Mouse (Mus musculus): ENCODE measurements around the gene 1700067K01Rik. TPM values are rescaled to one million over a fixed set of nuclear protein-coding genes. Genes with fewer than 3 reads are reported as not detected.
A peak's percentile ranks its signal among the peaks of the same experiment; 100 is the strongest.

Gene 1700067K01Rik
- polyA plus RNA-seq, 1 experiment from 2014 or later: 0.52 TPM

DNA sequence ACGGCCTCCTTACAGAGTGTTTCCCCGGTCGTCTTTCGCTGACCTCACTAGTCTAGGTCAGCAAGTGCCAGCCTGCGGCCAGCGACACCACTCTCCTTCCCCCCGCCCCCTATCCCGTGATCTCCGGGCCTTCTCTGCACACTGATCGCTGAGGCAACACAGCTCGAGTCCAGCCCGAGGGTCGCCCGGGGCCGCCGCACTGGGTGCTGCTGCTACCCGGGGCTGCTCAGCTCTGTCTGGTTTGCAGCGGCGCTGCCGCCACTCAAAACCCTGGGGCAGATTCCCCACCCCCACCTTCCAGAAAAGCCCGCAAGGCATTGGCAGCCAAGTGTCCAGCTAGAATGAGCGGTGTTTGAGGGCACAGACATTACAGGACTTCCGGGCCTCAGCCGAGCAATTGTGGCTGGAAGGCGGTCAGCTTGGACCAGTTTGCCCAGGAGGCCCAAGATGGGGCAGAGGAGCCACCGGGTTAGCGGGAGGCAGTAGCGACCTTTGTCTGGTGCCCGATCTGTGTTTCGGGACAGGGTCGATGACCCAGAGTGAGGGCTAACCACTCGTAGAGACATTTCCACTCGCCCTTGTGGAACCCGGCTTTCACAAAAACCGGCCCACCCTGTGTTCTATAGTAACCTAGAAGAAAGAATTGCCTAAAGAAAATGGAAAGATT is 11.3 kb downstream of the 1700067K01Rik start:
- peaks cover 42% of the 10 kb centered on the region for H3K27me3 ChIP-seq (ENCODE audit: control insufficient read depth, insufficient read depth, low read length)
- H3K27ac ChIP-seq (ENCODE audit: low read depth, low read length): no peak overlapping the region
- peak overlapping the region; percentile 97 for H3K4me2 ChIP-seq
- H3K9me3 ChIP-seq (replicated peaks; ENCODE audit: control insufficient read depth, low read length): no peaks in the 10 kb centered on the region
- no peaks in the 10 kb centered on the region for H3K36me3 ChIP-seq (ENCODE audit: control insufficient read depth, insufficient read depth, low read length)
- WGBS (ENCODE audit: insufficient replicate concordance): 11% methylated on average over 35 of the region's 35 CpGs
- no peak overlapping the region for H3K9ac ChIP-seq (ENCODE audit: low read depth, low read length)
- H3K4me3 ChIP-seq (ENCODE audit: low read depth, low read length): peak overlapping the region; percentile 53
- peaks cover 19% of the 10 kb centered on the region for H3K4me1 ChIP-seq (ENCODE audit: control insufficient read depth, insufficient read depth, low read length)
- ATAC-seq (replicated peaks; ENCODE audit: insufficient number of reproducible peaks, low FRiP score, low TSS enrichment): 0 out of 2 replicates have a peak, but pooled peaks have one; percentile 36

DNA sequence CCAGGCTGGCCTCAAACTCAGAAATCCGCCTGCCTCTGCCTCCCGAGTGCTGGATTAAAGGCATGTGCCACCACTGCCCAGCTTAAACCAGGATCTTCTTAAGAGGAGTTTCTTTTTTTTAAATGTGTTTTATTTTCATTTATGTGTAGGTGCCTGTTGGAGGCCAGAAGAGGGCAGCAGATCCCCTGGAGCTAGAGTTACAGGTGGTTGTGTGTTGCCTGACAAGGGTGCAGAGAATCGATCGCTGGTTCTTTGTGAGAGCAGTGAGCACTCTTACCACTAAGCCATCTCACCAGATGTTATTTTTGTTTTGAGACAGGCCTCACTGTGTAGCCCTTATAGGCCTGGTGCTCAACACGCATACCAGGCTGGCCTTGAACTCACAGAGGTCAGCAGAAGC is 14.5 kb downstream of the 1700067K01Rik start:
- H3K4me3 ChIP-seq (ENCODE audit: low read depth, low read length): no peak overlapping the region
- no peak for ATAC-seq (replicated peaks; ENCODE audit: insufficient number of reproducible peaks, low FRiP score, low TSS enrichment)
- H3K9ac ChIP-seq (ENCODE audit: low read depth, low read length): no peak overlapping the region
- no peak overlapping the region for H3K4me2 ChIP-seq
- H3K36me3 ChIP-seq (ENCODE audit: control insufficient read depth, insufficient read depth, low read length): no peaks in the 10 kb centered on the region
- WGBS (ENCODE audit: insufficient replicate concordance): 91% methylated on average over 5 of the region's 5 CpGs
- peaks cover 15% of the 10 kb centered on the region for H3K4me1 ChIP-seq (ENCODE audit: control insufficient read depth, insufficient read depth, low read length)
- no peaks in the 10 kb centered on the region for H3K9me3 ChIP-seq (replicated peaks; ENCODE audit: control insufficient read depth, low read length)
- H3K27me3 ChIP-seq (ENCODE audit: control insufficient read depth, insufficient read depth, low read length): peaks cover 30% of the 10 kb centered on the region
- H3K27ac ChIP-seq (ENCODE audit: low read depth, low read length): no peak overlapping the region

DNA sequence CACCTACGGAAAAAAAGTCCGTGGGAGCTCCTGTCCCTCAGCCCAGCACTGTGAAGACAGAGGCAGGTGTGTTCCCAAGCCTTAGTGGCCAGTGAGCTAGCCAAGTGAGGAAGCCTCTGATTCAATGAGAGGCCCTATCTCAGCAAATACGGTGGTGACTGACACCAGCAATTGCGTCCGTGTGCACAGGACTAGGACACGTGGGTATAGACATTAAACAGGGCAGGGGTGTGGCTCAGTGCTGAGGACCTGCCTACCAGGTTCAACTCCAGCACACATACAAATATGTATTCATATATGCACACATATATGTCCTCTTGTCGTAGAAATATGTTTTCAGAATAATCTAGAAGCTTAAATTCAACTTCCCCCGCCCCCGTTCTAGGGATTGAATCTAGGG is 18.4 kb downstream of the 1700067K01Rik start:
- H3K4me3 ChIP-seq (ENCODE audit: low read depth, low read length): no peak overlapping the region
- H3K27ac ChIP-seq (ENCODE audit: low read depth, low read length): no peak overlapping the region
- peaks cover 23% of the 10 kb centered on the region for H3K4me1 ChIP-seq (ENCODE audit: control insufficient read depth, insufficient read depth, low read length)
- no peak overlapping the region for H3K4me2 ChIP-seq
- no peaks in the 10 kb centered on the region for H3K36me3 ChIP-seq (ENCODE audit: control insufficient read depth, insufficient read depth, low read length)
- no peak for ATAC-seq (replicated peaks; ENCODE audit: insufficient number of reproducible peaks, low FRiP score, low TSS enrichment)
- H3K9me3 ChIP-seq (replicated peaks; ENCODE audit: control insufficient read depth, low read length): no peaks in the 10 kb centered on the region
- H3K9ac ChIP-seq (ENCODE audit: low read depth, low read length): no peak overlapping the region
- H3K27me3 ChIP-seq (ENCODE audit: control insufficient read depth, insufficient read depth, low read length): peaks cover 10% of the 10 kb centered on the region; the same call in 1 of the 2 replicates
- whole genome bisulfite sequencing (ENCODE audit: insufficient replicate concordance): 80% methylated on average over 9 of the region's 9 CpGs

DNA sequence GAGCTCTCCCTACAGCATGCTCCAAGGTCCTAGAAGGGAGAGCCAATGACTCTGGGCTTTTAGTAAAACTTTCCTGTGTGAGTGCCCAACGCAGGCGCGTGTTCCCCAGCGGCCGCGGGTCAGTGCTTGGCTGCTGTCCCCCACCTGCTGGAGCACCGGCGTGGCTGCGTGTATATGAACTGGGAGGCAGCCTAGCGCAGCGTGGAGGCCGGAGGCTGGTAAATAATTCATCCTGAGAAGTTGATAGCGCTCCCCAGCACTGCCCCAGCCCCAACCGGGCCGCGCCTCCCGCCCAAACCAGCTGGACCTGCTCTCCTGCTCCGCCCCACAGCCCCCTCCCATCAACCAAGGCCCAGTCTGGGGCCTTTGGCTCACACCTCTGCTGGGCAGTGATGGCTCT is 19.8 kb downstream of the 1700067K01Rik start, which contains the start of gene Palm3:
TSS of gene Palm3 (plus strand) at position 376 of the 400 bp plus-strand sequence.
- 9% methylated on average over 18 of the region's 18 CpGs for WGBS (ENCODE audit: insufficient replicate concordance)
- Histone ChIP-seq H3K9ac (ENCODE audit: low read depth, low read length) (peak within 1 kb of the TSS; percentile 24; the same call in 1 of the 2 replicates), H3K27ac (ENCODE audit: low read depth, low read length) (no peak within 1 kb of the TSS), H3K36me3 (ENCODE audit: control insufficient read depth, insufficient read depth, low read length) (no peaks in the 10 kb centered on the region), H3K4me2 (peak within 1 kb of the TSS; percentile 44), H3K4me3 (ENCODE audit: low read depth, low read length) (no peak within 1 kb of the TSS), H3K9me3 (replicated peaks; ENCODE audit: control insufficient read depth, low read length) (no peaks in the 10 kb centered on the region), H3K4me1 (ENCODE audit: control insufficient read depth, insufficient read depth, low read length) (peaks cover 26% of the 10 kb centered on the region), H3K27me3 (ENCODE audit: control insufficient read depth, insufficient read depth, low read length) (peaks cover 20% of the 10 kb centered on the region)
- ATAC-seq (replicated peaks; ENCODE audit: insufficient number of reproducible peaks, low FRiP score, low TSS enrichment): no peak; the same call in 1 of the 2 replicates

DNA sequence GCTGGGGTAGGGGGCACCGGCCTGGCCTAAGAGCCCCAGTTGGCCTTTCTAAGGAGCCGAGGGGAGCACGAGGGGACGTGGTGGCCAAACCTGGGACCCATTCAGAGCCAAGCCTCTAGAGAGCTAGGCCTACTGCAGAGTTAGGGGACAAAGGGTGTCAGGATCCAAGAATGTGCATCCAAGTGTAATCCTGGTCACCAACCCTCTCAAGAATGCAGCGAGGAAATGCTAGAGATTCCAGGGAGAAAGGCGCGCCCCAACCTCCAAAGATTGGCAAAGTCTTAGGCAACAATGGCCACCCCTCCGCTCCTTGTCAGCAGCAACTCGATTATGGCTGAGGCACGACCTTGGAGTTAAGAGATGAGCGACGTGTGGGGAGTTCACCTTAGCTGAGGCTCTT is 20.3 kb downstream of the 1700067K01Rik start:
- H3K27ac ChIP-seq (ENCODE audit: low read depth, low read length): no peak overlapping the region
- peaks cover 28% of the 10 kb centered on the region for H3K4me1 ChIP-seq (ENCODE audit: control insufficient read depth, insufficient read depth, low read length)
- H3K9me3 ChIP-seq (replicated peaks; ENCODE audit: control insufficient read depth, low read length): no peaks in the 10 kb centered on the region
- H3K4me2 ChIP-seq: peak overlapping the region; percentile 44
- H3K9ac ChIP-seq (ENCODE audit: low read depth, low read length): no peak overlapping the region; the same call in 1 of the 2 replicates
- H3K4me3 ChIP-seq (ENCODE audit: low read depth, low read length): no peak overlapping the region
- WGBS (ENCODE audit: insufficient replicate concordance): 36% methylated on average over 12 of the region's 12 CpGs
- no peaks in the 10 kb centered on the region for H3K36me3 ChIP-seq (ENCODE audit: control insufficient read depth, insufficient read depth, low read length)
- no peak for ATAC-seq (replicated peaks; ENCODE audit: insufficient number of reproducible peaks, low FRiP score, low TSS enrichment)
- H3K27me3 ChIP-seq (ENCODE audit: control insufficient read depth, insufficient read depth, low read length): peaks cover 25% of the 10 kb centered on the region

DNA sequence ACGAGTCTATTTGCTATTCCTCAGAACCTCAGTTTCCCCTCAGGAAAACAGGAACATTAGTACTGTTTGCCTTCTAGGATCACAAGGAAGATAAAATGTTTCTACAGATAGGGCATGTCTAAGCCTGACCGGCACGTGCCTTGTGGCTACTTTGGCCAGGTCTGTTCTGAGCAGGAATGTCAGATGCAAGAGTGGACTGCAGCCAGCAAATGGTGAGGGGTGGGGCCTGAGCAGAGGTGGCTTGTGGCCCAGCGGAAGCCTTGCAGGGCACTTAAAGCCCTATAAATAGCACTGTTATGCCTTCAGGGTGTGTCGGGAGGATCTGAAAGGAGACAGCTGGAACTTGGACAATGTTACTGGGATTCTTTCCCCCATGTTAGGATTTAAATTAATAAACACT is 21.8 kb downstream of the 1700067K01Rik start:
- no peak for ATAC-seq (replicated peaks; ENCODE audit: insufficient number of reproducible peaks, low FRiP score, low TSS enrichment)
- no peak overlapping the region for H3K4me3 ChIP-seq (ENCODE audit: low read depth, low read length)
- 13% methylated on average over 5 of the region's 5 CpGs for WGBS (ENCODE audit: insufficient replicate concordance)
- peak overlapping the region; percentile 37 for H3K4me2 ChIP-seq
- peaks cover 35% of the 10 kb centered on the region for H3K27me3 ChIP-seq (ENCODE audit: control insufficient read depth, insufficient read depth, low read length)
- no peaks in the 10 kb centered on the region for H3K36me3 ChIP-seq (ENCODE audit: control insufficient read depth, insufficient read depth, low read length)
- H3K27ac ChIP-seq (ENCODE audit: low read depth, low read length): peak overlapping the region; percentile 69
- no peaks in the 10 kb centered on the region for H3K9me3 ChIP-seq (replicated peaks; ENCODE audit: control insufficient read depth, low read length)
- no peak overlapping the region for H3K9ac ChIP-seq (ENCODE audit: low read depth, low read length)
- H3K4me1 ChIP-seq (ENCODE audit: control insufficient read depth, insufficient read depth, low read length): peaks cover 28% of the 10 kb centered on the region

DNA sequence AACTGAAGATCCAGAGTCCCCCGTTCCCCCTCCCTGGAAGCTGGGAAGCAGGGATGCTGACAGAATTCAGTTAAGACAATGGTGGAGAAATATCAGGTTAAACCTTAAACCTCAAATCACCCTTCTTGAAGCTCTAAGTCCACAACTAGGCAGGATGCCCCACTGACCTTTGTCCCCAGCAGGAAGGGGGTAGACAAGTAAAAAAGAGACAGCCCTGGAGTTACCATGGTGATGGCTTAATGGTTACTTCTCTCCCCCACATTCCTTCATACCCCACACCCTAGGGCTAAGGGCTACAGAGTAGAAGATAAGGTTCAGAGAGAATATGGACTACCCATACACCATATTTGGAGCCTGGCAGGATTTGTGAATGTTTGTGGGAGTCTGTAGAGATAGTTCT is 22.3 kb downstream of the 1700067K01Rik start:
- Histone ChIP-seq H3K27me3 (ENCODE audit: control insufficient read depth, insufficient read depth, low read length) (peaks cover 40% of the 10 kb centered on the region), H3K9me3 (replicated peaks; ENCODE audit: control insufficient read depth, low read length) (no peaks in the 10 kb centered on the region), H3K4me1 (ENCODE audit: control insufficient read depth, insufficient read depth, low read length) (peaks cover 28% of the 10 kb centered on the region), H3K27ac (ENCODE audit: low read depth, low read length) (peak overlapping the region; percentile 69), H3K4me2 (peak overlapping the region; percentile 37), H3K9ac (ENCODE audit: low read depth, low read length) (no peak overlapping the region), H3K36me3 (ENCODE audit: control insufficient read depth, insufficient read depth, low read length) (no peaks in the 10 kb centered on the region), H3K4me3 (ENCODE audit: low read depth, low read length) (no peak overlapping the region)
- no peak for ATAC-seq (replicated peaks; ENCODE audit: insufficient number of reproducible peaks, low FRiP score, low TSS enrichment)
- 13% methylated on average over 1 of the region's 1 CpGs for WGBS (ENCODE audit: insufficient replicate concordance)

DNA sequence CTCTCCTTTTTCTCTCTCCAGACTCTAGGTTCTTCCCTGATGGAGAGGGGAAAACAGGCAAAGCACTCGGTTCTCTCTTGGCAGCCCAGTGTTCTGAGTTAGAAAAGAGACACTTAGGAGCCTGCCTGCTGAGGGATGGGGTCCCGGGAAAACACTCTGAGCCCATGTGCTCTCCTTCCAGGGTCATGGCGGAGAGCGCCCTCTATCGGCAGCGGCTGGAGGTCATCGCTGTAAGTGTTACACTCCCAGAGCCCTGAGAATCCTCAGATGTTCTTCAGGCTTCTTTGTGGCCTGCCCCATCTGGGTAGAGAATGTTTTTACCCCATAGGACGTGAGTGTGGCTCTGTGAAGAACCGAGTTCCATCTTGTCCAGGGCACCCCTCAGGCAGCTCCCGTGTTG is 22.9 kb downstream of the 1700067K01Rik start:
- Histone ChIP-seq H3K27me3 (ENCODE audit: control insufficient read depth, insufficient read depth, low read length) (peaks cover 45% of the 10 kb centered on the region), H3K9ac (ENCODE audit: low read depth, low read length) (no peak overlapping the region), H3K4me3 (ENCODE audit: low read depth, low read length) (no peak overlapping the region), H3K4me2 (no peak overlapping the region), H3K36me3 (ENCODE audit: control insufficient read depth, insufficient read depth, low read length) (no peaks in the 10 kb centered on the region), H3K27ac (ENCODE audit: low read depth, low read length) (no peak overlapping the region), H3K9me3 (replicated peaks; ENCODE audit: control insufficient read depth, low read length) (no peaks in the 10 kb centered on the region), H3K4me1 (ENCODE audit: control insufficient read depth, insufficient read depth, low read length) (peaks cover 28% of the 10 kb centered on the region)
- ATAC-seq (replicated peaks; ENCODE audit: insufficient number of reproducible peaks, low FRiP score, low TSS enrichment): no peak
- 10% methylated on average over 10 of the region's 10 CpGs for WGBS (ENCODE audit: insufficient replicate concordance)

DNA sequence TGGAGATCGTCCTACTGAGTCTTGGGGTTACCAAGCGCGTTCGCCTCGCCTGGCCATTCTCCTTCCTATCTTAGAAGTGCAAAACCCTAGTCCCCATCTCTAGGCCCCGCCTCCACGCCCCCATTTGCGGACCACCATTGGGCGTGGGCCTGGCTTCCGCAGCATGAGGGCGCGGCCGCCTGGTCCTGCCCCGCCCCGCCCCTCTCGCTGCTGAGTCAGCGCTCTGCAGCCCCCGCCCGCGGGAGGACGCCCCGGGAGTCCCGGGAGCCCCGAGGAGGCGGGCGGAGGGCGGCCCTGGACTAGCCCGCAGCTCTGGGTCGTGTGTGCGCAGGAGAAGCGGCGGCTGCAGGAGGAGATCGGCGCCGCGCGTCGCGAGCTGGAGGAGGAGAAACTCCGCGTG is 24.6 kb downstream of the 1700067K01Rik start:
- no peak overlapping the region for H3K27ac ChIP-seq (ENCODE audit: low read depth, low read length)

More for the DNA sequence above, 24.6 kb downstream of the 1700067K01Rik start:
- Histone ChIP-seq H3K36me3 (ENCODE audit: control insufficient read depth, insufficient read depth, low read length) (no peaks in the 10 kb centered on the region), H3K4me1 (ENCODE audit: control insufficient read depth, insufficient read depth, low read length) (peaks cover 28% of the 10 kb centered on the region), H3K4me2 (peak overlapping the region; percentile 89), H3K4me3 (ENCODE audit: low read depth, low read length) (peak overlapping the region; percentile 48), H3K27me3 (ENCODE audit: control insufficient read depth, insufficient read depth, low read length) (peaks cover 45% of the 10 kb centered on the region), H3K9me3 (replicated peaks; ENCODE audit: control insufficient read depth, low read length) (no peaks in the 10 kb centered on the region), H3K9ac (ENCODE audit: low read depth, low read length) (peak overlapping the region; percentile 29; the same call in 1 of the 2 replicates)
- 0 out of 2 replicates have a peak, but pooled peaks have one; percentile 19 for ATAC-seq (replicated peaks; ENCODE audit: insufficient number of reproducible peaks, low FRiP score, low TSS enrichment)
- under 1% methylated on average over 41 of the region's 41 CpGs for WGBS (ENCODE audit: insufficient replicate concordance)

Data from heart, embryonic 11.5 days (tissue).